Mouse (Mus musculus): ENCODE data around the gene Accs.

DNA sequence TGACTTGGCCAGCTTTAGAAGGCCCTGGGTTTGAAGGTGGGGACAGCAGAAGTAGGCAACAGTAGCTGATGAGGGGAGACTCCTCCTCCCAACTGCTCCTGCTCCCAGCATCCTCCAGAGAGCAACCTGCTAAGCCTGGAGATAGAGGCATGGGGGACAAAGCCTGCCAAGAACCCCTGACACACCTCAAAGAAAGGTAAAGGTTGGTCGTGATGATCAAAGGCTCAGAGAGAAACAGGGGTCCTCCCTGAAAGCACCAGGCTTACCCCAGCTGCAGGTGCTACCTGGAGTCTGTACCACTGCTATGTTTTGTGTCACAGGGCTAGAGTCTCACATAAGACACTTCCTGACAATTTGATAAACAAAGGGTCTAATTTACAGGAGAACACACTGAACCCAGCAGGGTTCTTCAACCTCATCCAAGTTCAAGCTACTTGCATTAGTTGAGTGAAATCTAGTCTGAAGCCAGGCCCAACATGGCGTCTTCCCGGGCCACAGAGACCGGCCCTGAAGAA is 21.7 kb upstream of the Accs start:
- no peak for TF ChIP-seq POLR2A (IDR thresholded peaks at IDR 0.05; ENCODE audit: insufficient read length, low read depth)
- no peak for TF ChIP-seq POLR2AphosphoS2 (IDR thresholded peaks at IDR 0.05; ENCODE audit: insufficient read length, low read depth)
- no peak for TF ChIP-seq TCF12 (IDR thresholded peaks at IDR 0.05; ENCODE audit: insufficient read depth, poor library complexity, severe bottlenecking)
- TF ChIP-seq MAX (IDR thresholded peaks at IDR 0.05; ENCODE audit: low read depth) = no peak
- no peak for TF ChIP-seq MYOD1 (IDR thresholded peaks at IDR 0.05; ENCODE audit: control insufficient read depth in 1 of 3, insufficient read length in 2 of 3, low read depth in 2 of 3)
- no peak for TF ChIP-seq TCF3 (IDR thresholded peaks at IDR 0.05; ENCODE audit: insufficient read length, low read depth)

Measured in myocyte (in vitro differentiated cells).